Mouse (Mus musculus): ENCODE measurements around the gene Col6a2. TPM values are rescaled to one million over a fixed set of nuclear protein-coding genes. Genes with fewer than 3 reads are reported as not detected.
A peak's percentile ranks its signal among the peaks of the same experiment; 100 is the strongest.

The Col6a2 gene
- polyA plus RNA-seq, 1 experiment from 2014 or later, result 184 TPM

GRCm38 (mm10) chr10:76586190-76586589 lies 37.2 kb downstream of the Col6a2 start:
- H3K27ac ChIP-seq (ENCODE audit: low read depth), result no peak overlapping the region
- no peak for ATAC-seq (replicated peaks; ENCODE audit: low FRiP score, low TSS enrichment, low read depth)
- H3K9ac ChIP-seq (ENCODE audit: low read length), result no peak overlapping the region
- H3K27me3 ChIP-seq (replicated peaks; ENCODE audit: control insufficient read depth, insufficient read depth, low read length), result 0 out of 2 replicates have a peak, but pooled peaks cover 4% of the 10 kb centered on the region
- DNase-seq (ENCODE audit: low spot score), result no peak
- H3K36me3 ChIP-seq (ENCODE audit: control insufficient read depth, insufficient read depth, low read length), result no peaks in the 10 kb centered on the region
- H3K4me2 ChIP-seq (ENCODE audit: low read length), result no peak overlapping the region
- H3K9me3 ChIP-seq (ENCODE audit: control insufficient read depth, low read length), result no peaks in the 10 kb centered on the region
- no peak overlapping the region for H3K4me3 ChIP-seq (ENCODE audit: low read depth, low read length)
- H3K4me1 ChIP-seq (replicated peaks; ENCODE audit: control insufficient read depth, insufficient read depth, low read length), result no peaks in the 10 kb centered on the region
- 28% methylated on average over 1 of the region's 1 CpGs for WGBS

- no peak overlapping the region for H3K9ac ChIP-seq (ENCODE audit: low read length)
- no peak overlapping the region for H3K27ac ChIP-seq (ENCODE audit: low read depth)
- 15% methylated on average over 10 of the region's 10 CpGs for WGBS
- no peaks in the 10 kb centered on the region for H3K9me3 ChIP-seq (ENCODE audit: control insufficient read depth, low read length)
- no peak for DNase-seq (ENCODE audit: low spot score)
- 0 out of 2 replicates have a peak, but pooled peaks cover 4% of the 10 kb centered on the region for H3K27me3 ChIP-seq (replicated peaks; ENCODE audit: control insufficient read depth, insufficient read depth, low read length)
- ATAC-seq (replicated peaks; ENCODE audit: low FRiP score, low TSS enrichment, low read depth), result peak; percentile 55; the same call in 1 of the 2 replicates
- H3K4me1 ChIP-seq (replicated peaks; ENCODE audit: control insufficient read depth, insufficient read depth, low read length), result no peaks in the 10 kb centered on the region
- peak overlapping the region; percentile 40 for H3K4me2 ChIP-seq (ENCODE audit: low read length)
- no peaks in the 10 kb centered on the region for H3K36me3 ChIP-seq (ENCODE audit: control insufficient read depth, insufficient read depth, low read length)
- no peak overlapping the region for H3K4me3 ChIP-seq (ENCODE audit: low read depth, low read length)
Measured at GRCm38 (mm10) chr10:76584138-76584537, 39.3 kb downstream of the Col6a2 start.

GRCm38 (mm10) chr10:76576920-76577319 lies 46.5 kb downstream of the Col6a2 start:
- DNase-seq (ENCODE audit: low spot score), result no peak
- 60% methylated on average over 7 of the region's 7 CpGs for WGBS

GRCm38 (mm10) chr10:76575374-76575773 lies 48.1 kb downstream of the Col6a2 start, which contains the start of gene Ftcd:
Gene Ftcd (plus strand): TSS chr10:76575648.
- no peaks in the 10 kb centered on the region for H3K27me3 ChIP-seq (replicated peaks; ENCODE audit: control insufficient read depth, insufficient read depth, low read length)
- H3K9ac ChIP-seq (ENCODE audit: low read length), result no peak within 1 kb of the TSS
- H3K4me2 ChIP-seq (ENCODE audit: low read length), result no peak within 1 kb of the TSS
- ATAC-seq (replicated peaks; ENCODE audit: low FRiP score, low TSS enrichment, low read depth) (no peak), DNase-seq (ENCODE audit: low spot score) (no peak)
- no peak within 1 kb of the TSS for H3K4me3 ChIP-seq (ENCODE audit: low read depth, low read length)
- H3K9me3 ChIP-seq (ENCODE audit: control insufficient read depth, low read length), result no peaks in the 10 kb centered on the region
- no peaks in the 10 kb centered on the region for H3K36me3 ChIP-seq (ENCODE audit: control insufficient read depth, insufficient read depth, low read length)
- H3K4me1 ChIP-seq (replicated peaks; ENCODE audit: control insufficient read depth, insufficient read depth, low read length), result no peaks in the 10 kb centered on the region
- 64% methylated on average over 3 of the region's 3 CpGs for WGBS
- no peak within 1 kb of the TSS for H3K27ac ChIP-seq (ENCODE audit: low read depth)

More at GRCm38 (mm10) chr10:76576920-76577319, 46.5 kb downstream of the Col6a2 start:
- H3K4me3 ChIP-seq (ENCODE audit: low read depth, low read length), result no peak overlapping the region
- H3K4me2 ChIP-seq (ENCODE audit: low read length), result no peak overlapping the region
- no peak for ATAC-seq (replicated peaks; ENCODE audit: low FRiP score, low TSS enrichment, low read depth)
- H3K9ac ChIP-seq (ENCODE audit: low read length), result no peak overlapping the region
- no peaks in the 10 kb centered on the region for H3K27me3 ChIP-seq (replicated peaks; ENCODE audit: control insufficient read depth, insufficient read depth, low read length)
- no peaks in the 10 kb centered on the region for H3K36me3 ChIP-seq (ENCODE audit: control insufficient read depth, insufficient read depth, low read length)
- H3K9me3 ChIP-seq (ENCODE audit: control insufficient read depth, low read length), result no peaks in the 10 kb centered on the region
- H3K27ac ChIP-seq (ENCODE audit: low read depth), result no peak overlapping the region
- no peaks in the 10 kb centered on the region for H3K4me1 ChIP-seq (replicated peaks; ENCODE audit: control insufficient read depth, insufficient read depth, low read length)

GRCm38 (mm10) chr10:76572151-76572550 lies 51.3 kb downstream of the Col6a2 start:
- Histone ChIP-seq H3K4me3 (ENCODE audit: low read depth, low read length) (no peak overlapping the region), H3K9ac (ENCODE audit: low read length) (no peak overlapping the region), H3K9me3 (ENCODE audit: control insufficient read depth, low read length) (no peaks in the 10 kb centered on the region), H3K27me3 (replicated peaks; ENCODE audit: control insufficient read depth, insufficient read depth, low read length) (no peaks in the 10 kb centered on the region), H3K27ac (ENCODE audit: low read depth) (no peak overlapping the region), H3K4me1 (replicated peaks; ENCODE audit: control insufficient read depth, insufficient read depth, low read length) (no peaks in the 10 kb centered on the region), H3K4me2 (ENCODE audit: low read length) (no peak overlapping the region), H3K36me3 (ENCODE audit: control insufficient read depth, insufficient read depth, low read length) (no peaks in the 10 kb centered on the region)
- ATAC-seq (replicated peaks; ENCODE audit: low FRiP score, low TSS enrichment, low read depth) (no peak), DNase-seq (ENCODE audit: low spot score) (no peak)
- 84% methylated on average over 3 of the region's 3 CpGs for WGBS

- Histone ChIP-seq H3K27me3 (replicated peaks; ENCODE audit: control insufficient read depth, insufficient read depth, low read length) (no peaks in the 10 kb centered on the region), H3K27ac (ENCODE audit: low read depth) (no peak overlapping the region), H3K4me3 (ENCODE audit: low read depth, low read length) (no peak overlapping the region), H3K9ac (ENCODE audit: low read length) (no peak overlapping the region), H3K9me3 (ENCODE audit: control insufficient read depth, low read length) (no peaks in the 10 kb centered on the region), H3K4me1 (replicated peaks; ENCODE audit: control insufficient read depth, insufficient read depth, low read length) (no peaks in the 10 kb centered on the region), H3K36me3 (ENCODE audit: control insufficient read depth, insufficient read depth, low read length) (no peaks in the 10 kb centered on the region), H3K4me2 (ENCODE audit: low read length) (no peak overlapping the region)
- no peak for ATAC-seq (replicated peaks; ENCODE audit: low FRiP score, low TSS enrichment, low read depth)
- WGBS, result 56% methylated on average over 2 of the region's 2 CpGs
- no peak for DNase-seq (ENCODE audit: low spot score)
Measured at GRCm38 (mm10) chr10:76571070-76571469, 52.4 kb downstream of the Col6a2 start.

- H3K9ac ChIP-seq (ENCODE audit: low read length), result no peak overlapping the region
- H3K4me2 ChIP-seq (ENCODE audit: low read length), result no peak overlapping the region
- no peaks in the 10 kb centered on the region for H3K27me3 ChIP-seq (replicated peaks; ENCODE audit: control insufficient read depth, insufficient read depth, low read length)
- WGBS, result 91% methylated on average over 22 of the region's 22 CpGs
- no peak overlapping the region for H3K27ac ChIP-seq (ENCODE audit: low read depth)
- DNase-seq (ENCODE audit: low spot score) (no peak), ATAC-seq (replicated peaks; ENCODE audit: low FRiP score, low TSS enrichment, low read depth) (no peak)
- no peaks in the 10 kb centered on the region for H3K4me1 ChIP-seq (replicated peaks; ENCODE audit: control insufficient read depth, insufficient read depth, low read length)
- no peaks in the 10 kb centered on the region for H3K36me3 ChIP-seq (ENCODE audit: control insufficient read depth, insufficient read depth, low read length)
- H3K9me3 ChIP-seq (ENCODE audit: control insufficient read depth, low read length), result no peaks in the 10 kb centered on the region
- no peak overlapping the region for H3K4me3 ChIP-seq (ENCODE audit: low read depth, low read length)
Measured at GRCm38 (mm10) chr10:76569996-76570685, 53.3 kb downstream of the Col6a2 start.

- H3K27ac ChIP-seq (ENCODE audit: low read depth), result no peak within 1 kb of the TSS
- H3K4me3 ChIP-seq (ENCODE audit: low read depth, low read length), result no peak within 1 kb of the TSS
- H3K27me3 ChIP-seq (replicated peaks; ENCODE audit: control insufficient read depth, insufficient read depth, low read length), result no peaks in the 10 kb centered on the region
- H3K36me3 ChIP-seq (ENCODE audit: control insufficient read depth, insufficient read depth, low read length), result no peaks in the 10 kb centered on the region
- H3K9me3 ChIP-seq (ENCODE audit: control insufficient read depth, low read length), result no peaks in the 10 kb centered on the region
- no peak for DNase-seq (ENCODE audit: low spot score)
- no peak for ATAC-seq (replicated peaks; ENCODE audit: low FRiP score, low TSS enrichment, low read depth)
- H3K4me1 ChIP-seq (replicated peaks; ENCODE audit: control insufficient read depth, insufficient read depth, low read length), result no peaks in the 10 kb centered on the region
- WGBS, result 86% methylated on average over 10 of the region's 10 CpGs
- no peak within 1 kb of the TSS for H3K9ac ChIP-seq (ENCODE audit: low read length)
- H3K4me2 ChIP-seq (ENCODE audit: low read length), result no peak within 1 kb of the TSS
Measured at GRCm38 (mm10) chr10:76561972-76562371, 61.5 kb downstream of the Col6a2 start, which contains the start of gene Spatc1l. Gene Spatc1l (plus strand): TSS chr10:76562272.

- Histone ChIP-seq H3K9ac (ENCODE audit: low read length) (no peak overlapping the region), H3K9me3 (ENCODE audit: control insufficient read depth, low read length) (no peaks in the 10 kb centered on the region), H3K27me3 (replicated peaks; ENCODE audit: control insufficient read depth, insufficient read depth, low read length) (no peaks in the 10 kb centered on the region), H3K27ac (ENCODE audit: low read depth) (no peak overlapping the region), H3K4me3 (ENCODE audit: low read depth, low read length) (no peak overlapping the region), H3K36me3 (ENCODE audit: control insufficient read depth, insufficient read depth, low read length) (peaks cover 65% of the 10 kb centered on the region), H3K4me1 (replicated peaks; ENCODE audit: control insufficient read depth, insufficient read depth, low read length) (no peaks in the 10 kb centered on the region), H3K4me2 (ENCODE audit: low read length) (no peak overlapping the region)
- 89% methylated on average over 5 of the region's 5 CpGs for WGBS
- no peak for ATAC-seq (replicated peaks; ENCODE audit: low FRiP score, low TSS enrichment, low read depth)
- no peak for DNase-seq (ENCODE audit: low spot score)
Measured at GRCm38 (mm10) chr10:76554061-76554460, 69.4 kb downstream of the Col6a2 start.

Data from intestine, embryonic 14.5 days (tissue).